Mouse (Mus musculus) lung, embryonic 16.5 days (tissue): ENCODE results near the gene Mettl21a. TPM values are rescaled to one million over a fixed set of nuclear protein-coding genes. Genes with fewer than 3 reads are reported as not detected.

Experiments
- polyA plus RNA-seq: library from polyadenylated mRNA; unstranded; fragments of >200 nt; fragmentation: Nextera tagmentation; extraction: Ambion mirVana; gene quantifications from 2 replicates; pipeline ENCODE4 v1.2.1, GENCODE M21; 2015

The Mettl21a gene
- polyA plus RNA-seq, 1 experiment from 2014 or later: 18.1 TPM

Other genes with a start within 250 kb of the Mettl21a start
- gene Creb1, start 84.6 kb downstream of the Mettl21a start, polyA plus RNA-seq: 34.0 and 34.9 TPM in 2 replicates
- gene Ccnyl1, start 73.2 kb upstream of the Mettl21a start, polyA plus RNA-seq: 3.6 and 3.8 TPM in 2 replicates
- 2.3 and 2.5 TPM in 2 replicates for gene Fzd5, start 120.5 kb upstream of the Mettl21a start, polyA plus RNA-seq